Mouse (Mus musculus) intestine, postnatal 0 days (tissue): ENCODE results near the gene Col6a4. TPM values are rescaled to one million over a fixed set of nuclear protein-coding genes. Genes with fewer than 3 reads are reported as not detected.

Source experiments
- ATAC-seq: fragments of 200-750 bp; cut with Nextera tagmentation; 2 replicates; pipeline ENCODE4 v1.8.0; 2017; ENCODE audit warnings: mild to moderate bottlenecking, moderate TSS enrichment, moderate library complexity
- H3K27ac ChIP-seq: fragments of 300-500 bp; sonication (generic); 2 replicates; pipeline ENCODE4 v1.5.1; 2014; ENCODE audit warnings: mild to moderate bottlenecking, low read depth, low read length, moderate library complexity
- H3K27me3 ChIP-seq: fragments of 300-500 bp; sonication (generic); replicated peaks from 2 replicates; pipeline ENCODE4 v1.6.1; 2014; ENCODE audit warnings: low read length, mixed read lengths; ENCODE audit not compliant: control insufficient read depth, insufficient read depth
- H3K36me3 ChIP-seq: fragments of 300-500 bp; sonication (generic); 2 replicates; pipeline ENCODE4 v1.6.1; 2014; ENCODE audit warnings: mild to moderate bottlenecking, moderate library complexity; ENCODE audit not compliant: control insufficient read depth, insufficient read depth
- H3K4me1 ChIP-seq: fragments of 300-500 bp; sonication (generic); replicated peaks from 2 replicates; pipeline ENCODE4 v1.6.1; 2014; ENCODE audit warnings: antibody characterized with exemption, low read length, mixed read lengths; ENCODE audit not compliant: control insufficient read depth, insufficient read depth
- H3K4me2 ChIP-seq: fragments of 300-500 bp; sonication (generic); replicated peaks from 2 replicates; pipeline ENCODE4 v1.6.1; 2014; ENCODE audit warnings: low read depth, mild to moderate bottlenecking, moderate library complexity
- H3K4me3 ChIP-seq: fragments of 300-500 bp; sonication (generic); 2 replicates; pipeline ENCODE4 v1.5.1; 2014; ENCODE audit warnings: low read depth, low read length
- H3K9ac ChIP-seq: fragments of 300-500 bp; sonication (generic); 2 replicates; pipeline ENCODE4 v1.6.1; 2014; ENCODE audit warnings: mild to moderate bottlenecking, low read depth, low read length
- H3K9me3 ChIP-seq: fragments of 300-500 bp; sonication (generic); 2 replicates; pipeline ENCODE4 v1.6.1; 2016; ENCODE audit warnings: mixed run types; ENCODE audit not compliant: control insufficient read depth
- CTCF ChIP-seq: sonication (generic); IDR thresholded peaks from 2 replicates; pipeline ENCODE4 v1.5.1; 2016; ENCODE audit warnings: low read depth, mild to moderate bottlenecking, control low read depth, antibody characterized with exemption, moderate library complexity
- WGBS: fragments of 180-500 bp; shearing (Covaris S2); extraction: QIAGEN DNeasy Blood & Tissue Kit; methylation state at CpG from one replicate; pipeline ENCODE4 v1.1.7; 2014; 5-methylcytosine and 5-hydroxymethylcytosine counted together
- polyA plus RNA-seq: library from polyadenylated mRNA; unstranded; fragments of >200 nt; fragmentation: Nextera tagmentation; extraction: Ambion mirVana; gene quantifications from 2 replicates; pipeline ENCODE4 v1.2.1, GENCODE M21; 2015

The Col6a4 gene
- polyA plus RNA-seq, 1 experiment from 2014 or later: 39.8 TPM

GRCm38 (mm10) chr9:106080261-106081033, 16.1 kb downstream of the Col6a4 start:
- Histone ChIP-seq H3K4me3 (no peak overlapping the region), H3K9ac (no peak overlapping the region), H3K27me3 (no peaks in the 10 kb centered on the region), H3K9me3 (no peaks in the 10 kb centered on the region), H3K4me2 (no peak overlapping the region), H3K36me3 (no peaks in the 10 kb centered on the region), H3K4me1 (no peaks in the 10 kb centered on the region), H3K27ac (no peak overlapping the region)
- no peak for ATAC-seq
- peak; percentile 75 for TF ChIP-seq CTCF
- WGBS: 54% methylated on average over 12 of the region's 12 CpGs

- ATAC-seq: no peak
Observed at GRCm38 (mm10) chr9:106077953-106078352, 18.6 kb downstream of the Col6a4 start.

DNA sequence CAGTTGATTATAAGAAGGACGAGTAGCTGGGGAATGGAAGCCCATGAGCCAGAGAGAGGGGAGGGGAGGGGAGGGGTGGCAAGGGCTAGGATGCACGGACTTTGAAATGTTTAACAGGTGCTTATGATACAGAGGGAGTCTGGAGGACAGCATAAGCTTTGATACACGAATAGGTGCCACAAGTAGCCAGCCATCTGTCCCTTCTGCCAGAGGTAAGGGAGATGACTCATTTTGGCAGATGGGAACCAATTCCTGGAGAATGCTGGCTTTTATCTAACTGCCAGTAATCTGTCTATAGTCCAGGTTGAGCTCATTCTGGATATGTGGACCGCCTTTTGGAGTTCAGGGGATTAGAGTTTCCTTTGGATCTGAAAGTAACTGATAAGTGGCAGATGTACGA, 20.3 kb downstream of the Col6a4 start:
- Histone ChIP-seq H3K4me2 (no peak overlapping the region), H3K4me1 (no peaks in the 10 kb centered on the region), H3K4me3 (no peak overlapping the region), H3K27me3 (no peaks in the 10 kb centered on the region), H3K27ac (no peak overlapping the region), H3K36me3 (no peaks in the 10 kb centered on the region), H3K9ac (no peak overlapping the region), H3K9me3 (no peaks in the 10 kb centered on the region)
- no peak for TF ChIP-seq CTCF
- 69% methylated on average over 5 of the region's 5 CpGs for WGBS
- no peak for ATAC-seq

More at GRCm38 (mm10) chr9:106077953-106078352, 18.6 kb downstream of the Col6a4 start:
- H3K9me3 ChIP-seq: no peaks in the 10 kb centered on the region
- H3K4me1 ChIP-seq: no peaks in the 10 kb centered on the region
- no peak overlapping the region for H3K4me3 ChIP-seq
- no peak overlapping the region for H3K27ac ChIP-seq
- no peak for TF ChIP-seq CTCF
- H3K27me3 ChIP-seq: no peaks in the 10 kb centered on the region
- no peak overlapping the region for H3K9ac ChIP-seq
- H3K36me3 ChIP-seq: no peaks in the 10 kb centered on the region
- H3K4me2 ChIP-seq: no peak overlapping the region
- 60% methylated on average over 3 of the region's 3 CpGs for WGBS

- H3K27ac ChIP-seq: no peak overlapping the region
- no peaks in the 10 kb centered on the region for H3K9me3 ChIP-seq
- H3K36me3 ChIP-seq: no peaks in the 10 kb centered on the region
- no peak overlapping the region for H3K4me3 ChIP-seq
- no peak overlapping the region for H3K4me2 ChIP-seq
- H3K4me1 ChIP-seq: no peaks in the 10 kb centered on the region
- H3K9ac ChIP-seq: no peak overlapping the region
- ATAC-seq: no peak
- WGBS: 77% methylated on average over 4 of the region's 4 CpGs
- TF ChIP-seq CTCF: no peak
- H3K27me3 ChIP-seq: no peaks in the 10 kb centered on the region
Observed at GRCm38 (mm10) chr9:106073956-106074355, 22.6 kb downstream of the Col6a4 start.

DNA sequence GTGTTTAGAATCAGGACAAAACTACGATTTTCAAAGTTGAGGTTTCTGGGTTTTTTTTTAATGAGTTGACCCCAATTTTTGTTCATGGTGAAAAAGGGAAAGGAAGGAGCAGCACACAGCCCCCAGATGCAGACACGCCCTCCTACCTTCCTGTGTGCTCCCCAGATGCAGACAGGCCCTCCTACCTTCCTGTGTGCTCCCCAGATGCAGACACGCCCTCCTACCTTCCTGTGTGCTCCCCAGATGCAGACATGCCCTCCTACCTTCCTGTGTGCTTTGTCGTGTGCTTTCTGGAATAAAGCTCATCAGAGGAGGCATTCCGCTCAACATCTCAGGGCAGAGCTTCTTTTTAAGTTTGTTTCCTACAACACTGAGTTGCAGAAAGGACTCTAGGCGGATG, 24.9 kb downstream of the Col6a4 start:
- H3K4me2 ChIP-seq: no peak overlapping the region
- no peak overlapping the region for H3K4me3 ChIP-seq
- ATAC-seq: no peak
- no peak overlapping the region for H3K27ac ChIP-seq
- H3K9me3 ChIP-seq: no peaks in the 10 kb centered on the region
- no peak overlapping the region for H3K9ac ChIP-seq
- H3K27me3 ChIP-seq: no peaks in the 10 kb centered on the region
- no peak for TF ChIP-seq CTCF
- WGBS: 71% methylated on average over 6 of the region's 6 CpGs
- H3K4me1 ChIP-seq: no peaks in the 10 kb centered on the region
- no peaks in the 10 kb centered on the region for H3K36me3 ChIP-seq

GRCm38 (mm10) chr9:106053446-106053845, 43.1 kb downstream of the Col6a4 start:
- Histone ChIP-seq H3K27me3 (no peaks in the 10 kb centered on the region), H3K4me1 (no peaks in the 10 kb centered on the region), H3K4me2 (no peak overlapping the region), H3K4me3 (no peak overlapping the region), H3K27ac (no peak overlapping the region), H3K9me3 (no peaks in the 10 kb centered on the region), H3K9ac (no peak overlapping the region), H3K36me3 (no peaks in the 10 kb centered on the region)
- 86% methylated on average over 4 of the region's 4 CpGs for WGBS
- TF ChIP-seq CTCF: no peak
- ATAC-seq: no peak
